Mouse (Mus musculus) forebrain, embryonic 15.5 days (tissue): Measurements from ENCODE around the gene Atg9b. TPM values are rescaled to one million over a fixed set of nuclear protein-coding genes. Genes with fewer than 3 reads are reported as not detected.

ENCODE experiments used
- ATAC-seq: fragments of 200-750 bp; cut with Nextera tagmentation; replicated peaks from 2 replicates; pipeline ENCODE4 v1.8.0; 2017; ENCODE audit warnings: mild to moderate bottlenecking, moderate TSS enrichment, moderate library complexity
- H3K27ac ChIP-seq: fragments of 300-500 bp; sonication (generic); replicated peaks from 2 replicates; pipeline ENCODE4 v1.5.1; 2015; ENCODE audit warnings: mild to moderate bottlenecking, inconsistent platforms
- H3K27me3 ChIP-seq: fragments of 300-500 bp; sonication (generic); 2 replicates; pipeline ENCODE4 v1.6.1; 2015; ENCODE audit warnings: inconsistent platforms
- H3K36me3 ChIP-seq: fragments of 300-500 bp; sonication (generic); 2 replicates; pipeline ENCODE4 v1.6.1; 2015; ENCODE audit warnings: mild to moderate bottlenecking, inconsistent platforms
- H3K4me1 ChIP-seq: fragments of 300-500 bp; sonication (generic); 2 replicates; pipeline ENCODE4 v1.6.1; 2015; ENCODE audit warnings: inconsistent platforms
- H3K4me2 ChIP-seq: fragments of 300-500 bp; sonication (generic); replicated peaks from 2 replicates; pipeline ENCODE4 v1.6.1; 2015; ENCODE audit warnings: mild to moderate bottlenecking, inconsistent platforms
- H3K4me3 ChIP-seq: fragments of 300-500 bp; sonication (generic); 2 replicates; pipeline ENCODE4 v1.5.1; 2015; ENCODE audit warnings: mild to moderate bottlenecking, inconsistent platforms
- H3K9ac ChIP-seq: fragments of 300-500 bp; sonication (generic); replicated peaks from 2 replicates; pipeline ENCODE4 v1.6.1; 2015; ENCODE audit warnings: mild to moderate bottlenecking, inconsistent platforms
- H3K9me3 ChIP-seq: fragments of 300-500 bp; sonication (generic); 2 replicates; pipeline ENCODE4 v1.6.1; 2016; ENCODE audit warnings: inconsistent platforms
- WGBS: fragments of 180-500 bp; shearing (Covaris S2); methylation state at CpG from one replicate; pipeline ENCODE4 v1.1.7; 2015; ENCODE audit warnings: mixed read lengths; 5-methylcytosine and 5-hydroxymethylcytosine counted together
- polyA plus RNA-seq: library from polyadenylated mRNA; unstranded; fragments of >200 nt; fragmentation: Nextera tagmentation; extraction: Ambion mirVana; gene quantifications from 2 replicates; pipeline ENCODE4 v1.2.1, GENCODE M21; 2015

The Atg9b gene
- polyA plus RNA-seq, 1 experiment from 2014 or later: 0.93 TPM

GRCm38 (mm10) chr5:24343379-24343778 is 48.6 kb downstream of the Atg9b start:
- H3K27ac ChIP-seq: peak overlapping the region; percentile 87
- H3K4me1 ChIP-seq: peaks cover 45% of the 10 kb centered on the region
- H3K4me3 ChIP-seq: no peak overlapping the region
- no peak overlapping the region for H3K4me2 ChIP-seq
- H3K36me3 ChIP-seq: no peaks in the 10 kb centered on the region
- H3K27me3 ChIP-seq: no peaks in the 10 kb centered on the region
- H3K9ac ChIP-seq: no peak overlapping the region
- no peak for ATAC-seq
- H3K9me3 ChIP-seq: no peaks in the 10 kb centered on the region

- 71% methylated on average over 8 of the region's 8 CpGs for WGBS
- Histone ChIP-seq H3K9ac (no peak overlapping the region), H3K4me2 (no peak overlapping the region), H3K4me1 (peaks cover 43% of the 10 kb centered on the region), H3K27ac (0 out of 2 replicates have a peak overlapping the region, but pooled peaks have one; percentile 87), H3K27me3 (no peaks in the 10 kb centered on the region), H3K36me3 (no peaks in the 10 kb centered on the region), H3K9me3 (no peaks in the 10 kb centered on the region), H3K4me3 (no peak overlapping the region)
- no peak for ATAC-seq
Measured at GRCm38 (mm10) chr5:24342966-24343365, 49.0 kb downstream of the Atg9b start.

GRCm38 (mm10) chr5:24342205-24342963 is 49.6 kb downstream of the Atg9b start:
- H3K4me2 ChIP-seq: no peak overlapping the region
- H3K27ac ChIP-seq: peak overlapping the region; percentile 29; the same call in 1 of the 2 replicates
- no peak overlapping the region for H3K9ac ChIP-seq
- no peak for ATAC-seq
- WGBS: 77% methylated on average over 14 of the region's 14 CpGs
- no peak overlapping the region for H3K4me3 ChIP-seq
- peaks cover 42% of the 10 kb centered on the region for H3K4me1 ChIP-seq
- no peaks in the 10 kb centered on the region for H3K9me3 ChIP-seq
- no peaks in the 10 kb centered on the region for H3K36me3 ChIP-seq
- no peaks in the 10 kb centered on the region for H3K27me3 ChIP-seq

- Histone ChIP-seq H3K27me3 (no peaks in the 10 kb centered on the region), H3K9me3 (no peaks in the 10 kb centered on the region), H3K27ac (no peak overlapping the region), H3K4me3 (no peak overlapping the region), H3K4me2 (no peak overlapping the region), H3K9ac (no peak overlapping the region), H3K4me1 (peaks cover 21% of the 10 kb centered on the region), H3K36me3 (no peaks in the 10 kb centered on the region)
- no peak for ATAC-seq
- 78% methylated on average over 2 of the region's 2 CpGs for WGBS
Measured at GRCm38 (mm10) chr5:24337821-24338220, 54.1 kb downstream of the Atg9b start.

- Histone ChIP-seq H3K9me3 (no peaks in the 10 kb centered on the region), H3K9ac (no peak overlapping the region), H3K4me2 (no peak overlapping the region), H3K4me3 (no peak overlapping the region), H3K27ac (no peak overlapping the region), H3K27me3 (no peaks in the 10 kb centered on the region), H3K36me3 (no peaks in the 10 kb centered on the region), H3K4me1 (peaks cover 19% of the 10 kb centered on the region)
- no peak for ATAC-seq
- WGBS: 46% methylated on average over 9 of the region's 9 CpGs
Measured at GRCm38 (mm10) chr5:24337366-24337765, 54.6 kb downstream of the Atg9b start.

- ATAC-seq: peak; percentile 89
- Histone ChIP-seq H3K4me2 (no peak overlapping the region), H3K9me3 (no peaks in the 10 kb centered on the region), H3K36me3 (no peaks in the 10 kb centered on the region), H3K9ac (no peak overlapping the region), H3K27ac (no peak overlapping the region), H3K4me1 (peaks cover 5% of the 10 kb centered on the region; the same call in 1 of the 2 replicates), H3K4me3 (no peak overlapping the region), H3K27me3 (no peaks in the 10 kb centered on the region)
- 15% methylated on average over 3 of the region's 3 CpGs for WGBS
Measured at GRCm38 (mm10) chr5:24335888-24336511, 55.9 kb downstream of the Atg9b start.

- no peak overlapping the region for H3K27ac ChIP-seq
- peaks cover 6% of the 10 kb centered on the region; the same call in 1 of the 2 replicates for H3K4me1 ChIP-seq
- 59% methylated on average over 3 of the region's 3 CpGs for WGBS
- no peak overlapping the region for H3K4me3 ChIP-seq
- no peaks in the 10 kb centered on the region for H3K9me3 ChIP-seq
- no peak overlapping the region for H3K4me2 ChIP-seq
- H3K9ac ChIP-seq: no peak overlapping the region
- H3K27me3 ChIP-seq: no peaks in the 10 kb centered on the region
- no peak for ATAC-seq
- no peaks in the 10 kb centered on the region for H3K36me3 ChIP-seq
Measured at GRCm38 (mm10) chr5:24334749-24335148, 57.2 kb downstream of the Atg9b start.

Other genes with a start within 250 kb of the Atg9b start
- gene Nupl2, start 227.2 kb downstream of the Atg9b start, polyA plus RNA-seq: 15.4 and 16.0 TPM in 2 replicates
- gene Kcnh2, start 40.5 kb downstream of the Atg9b start, polyA plus RNA-seq: 5.2 and 6.4 TPM in 2 replicates
- gene Nos3, start 27.3 kb downstream of the Atg9b start, polyA plus RNA-seq: 7.4 TPM in 2 replicates
- gene Abcb8, start 1.5 kb upstream of the Atg9b start, polyA plus RNA-seq: 47.9 and 48.7 TPM in 2 replicates
- gene Asic3, start 21.2 kb upstream of the Atg9b start, polyA plus RNA-seq: 0.22 and 0.59 TPM in 2 replicates
- 106 and 114 TPM in 2 replicates for gene Cdk5, start 31.4 kb upstream of the Atg9b start, polyA plus RNA-seq
- gene Slc4a2, start 31.7 kb upstream of the Atg9b start, polyA plus RNA-seq: 18.5 and 23.7 TPM in 2 replicates
- gene Fastk, start 53.1 kb upstream of the Atg9b start, polyA plus RNA-seq: 90.6 and 91.4 TPM in 2 replicates
- gene Tmub1, start 55.7 kb upstream of the Atg9b start, polyA plus RNA-seq: 39.4 and 40.1 TPM in 2 replicates
- gene Agap3, start 60.0 kb upstream of the Atg9b start, polyA plus RNA-seq: 76.9 and 108 TPM in 2 replicates
- gene Gbx1, start 135.1 kb upstream of the Atg9b start, polyA plus RNA-seq: 1.2 and 2.3 TPM in 2 replicates
- 0.11 and 0.42 TPM in 2 replicates for gene Asb10, start 148.8 kb upstream of the Atg9b start, polyA plus RNA-seq
- gene 4931409K22Rik, start 164.7 kb upstream of the Atg9b start, polyA plus RNA-seq: 0.42 and 0.56 TPM in 2 replicates
- gene Abcf2, start 185.3 kb upstream of the Atg9b start, polyA plus RNA-seq: 101 and 106 TPM in 2 replicates
- 19.7 and 21.1 TPM in 2 replicates for gene Chpf2, start 194.6 kb upstream of the Atg9b start, polyA plus RNA-seq
- 171 and 176 TPM in 2 replicates for gene Smarcd3, start 232.3 kb upstream of the Atg9b start, polyA plus RNA-seq